Mouse (Mus musculus) mature B cell (primary cell): ENCODE data around the gene Hist1h2bq.
"Not testable (repeated sequence)": the region's sequence is repeated elsewhere in the genome, so short reads cannot be mapped to it uniquely, and the experiment has no call there.

Experiments
- in situ Hi-C: fragments of 300-500 bp; cut with MboI; formaldehyde crosslinking; loops from 2 replicates; pipeline ENCODE4 v1.14.3; 2019

The Hist1h2bq gene

GRCm38 (mm10) chr13:21789925-21790324, 20.1 kb downstream of the Hist1h2bq start:
- in situ Hi-C loops, result no loop called here

- in situ Hi-C loops, result no loop called here
Observed at GRCm38 (mm10) chr13:21787760-21788593, 22.0 kb downstream of the Hist1h2bq start.

GRCm38 (mm10) chr13:21786899-21787629, 22.9 kb downstream of the Hist1h2bq start, which contains the start of the genes Hist1h2an and Hist1h2bp:
TSS of gene Hist1h2an (minus strand) at chr13:21787218.
TSS of gene Hist1h2bp (plus strand) at chr13:21787461.
- in situ Hi-C loops, result not testable (repeated sequence)

- in situ Hi-C loops, result no loop called here
Observed at GRCm38 (mm10) chr13:21786189-21786898, 23.7 kb downstream of the Hist1h2bq start.

DNA sequence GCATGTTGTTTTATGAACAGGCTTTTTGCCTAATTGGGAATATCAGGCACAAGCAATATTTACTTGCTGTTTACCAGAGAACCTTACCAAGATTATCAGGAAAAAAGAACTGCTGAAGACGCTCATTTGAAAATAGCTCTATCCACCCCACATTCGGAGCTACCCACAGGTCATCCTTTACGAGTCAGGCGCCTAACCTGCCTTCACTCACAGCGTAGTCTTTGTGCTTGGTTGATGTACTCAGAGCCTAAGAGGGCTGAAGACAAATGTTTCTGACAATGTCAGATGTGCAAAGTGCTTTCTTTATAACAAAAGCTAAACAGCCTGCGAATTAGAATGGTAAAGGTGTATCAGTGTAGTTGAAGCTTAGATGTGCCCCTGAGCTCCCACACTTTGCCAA, 25.7 kb downstream of the Hist1h2bq start:
- in situ Hi-C loops, result no loop called here

GRCm38 (mm10) chr13:21783734-21784161, 26.2 kb downstream of the Hist1h2bq start:
- in situ Hi-C loops, result no loop called here

- in situ Hi-C loops, result no loop called here
Observed at GRCm38 (mm10) chr13:21783255-21783617, 26.8 kb downstream of the Hist1h2bq start, which contains the start of gene Hist1h3i. TSS of gene Hist1h3i (minus strand) at chr13:21783370.

DNA sequence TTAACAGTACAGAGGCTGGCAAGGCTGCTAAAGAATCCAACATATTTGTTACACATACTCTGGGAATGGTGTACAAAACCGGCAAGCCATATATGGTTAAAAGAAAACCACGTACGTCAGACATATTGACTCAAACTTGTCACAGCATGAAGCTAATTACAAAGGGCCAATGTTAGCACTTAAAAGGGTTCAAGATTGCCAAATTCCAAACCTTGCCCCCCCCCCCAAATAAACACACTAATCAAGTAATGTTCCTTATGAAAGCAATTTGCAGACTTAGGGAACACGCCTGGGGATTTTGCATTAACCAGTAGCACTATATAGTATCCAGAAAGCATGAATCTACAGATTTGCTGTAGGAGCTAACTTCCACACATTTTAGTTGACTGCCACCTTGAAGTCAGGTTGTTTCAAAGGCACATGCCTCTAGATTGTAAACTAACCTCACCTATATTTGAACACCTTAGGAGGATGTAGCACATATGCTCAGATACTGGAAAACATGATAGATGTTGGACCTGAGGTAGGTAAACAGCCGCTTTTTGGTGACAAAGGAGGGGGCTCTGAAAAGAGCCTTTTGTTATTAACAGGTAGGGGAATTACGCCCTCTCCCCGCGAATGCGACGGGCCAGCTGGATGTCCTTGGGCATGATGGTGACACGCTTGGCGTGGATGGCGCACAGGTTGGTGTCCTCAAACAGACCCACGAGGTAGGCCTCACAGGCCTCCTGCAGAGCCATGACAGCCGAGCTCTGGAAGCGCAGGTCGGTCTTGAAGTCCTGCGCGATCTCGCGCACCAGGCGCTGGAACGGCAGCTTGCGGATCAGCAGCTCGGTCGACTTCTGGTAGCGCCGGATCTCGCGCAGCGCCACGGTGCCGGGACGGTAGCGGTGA, 27.4 kb downstream of the Hist1h2bq start:
- in situ Hi-C loops, result not testable (repeated sequence)

DNA sequence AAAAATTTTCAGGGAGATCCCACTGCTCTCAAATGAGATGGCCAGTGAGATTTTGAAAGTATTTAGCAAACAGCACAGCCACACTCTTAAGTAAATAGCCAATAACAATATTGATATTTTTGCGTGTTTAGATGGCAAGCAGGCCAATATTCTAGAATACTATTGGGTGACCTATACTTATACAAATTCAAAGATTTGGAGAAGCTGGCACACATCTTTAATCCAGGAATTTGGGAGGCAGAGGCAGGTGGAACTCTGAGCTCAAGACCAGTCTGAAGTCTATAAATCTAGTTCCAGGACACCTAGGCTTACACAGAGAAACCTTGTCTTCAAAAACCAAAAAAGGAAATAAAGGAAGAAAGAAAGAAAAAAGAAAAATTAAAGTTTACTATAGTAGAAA, 28.4 kb downstream of the Hist1h2bq start:
- in situ Hi-C loops, result no loop called here

DNA sequence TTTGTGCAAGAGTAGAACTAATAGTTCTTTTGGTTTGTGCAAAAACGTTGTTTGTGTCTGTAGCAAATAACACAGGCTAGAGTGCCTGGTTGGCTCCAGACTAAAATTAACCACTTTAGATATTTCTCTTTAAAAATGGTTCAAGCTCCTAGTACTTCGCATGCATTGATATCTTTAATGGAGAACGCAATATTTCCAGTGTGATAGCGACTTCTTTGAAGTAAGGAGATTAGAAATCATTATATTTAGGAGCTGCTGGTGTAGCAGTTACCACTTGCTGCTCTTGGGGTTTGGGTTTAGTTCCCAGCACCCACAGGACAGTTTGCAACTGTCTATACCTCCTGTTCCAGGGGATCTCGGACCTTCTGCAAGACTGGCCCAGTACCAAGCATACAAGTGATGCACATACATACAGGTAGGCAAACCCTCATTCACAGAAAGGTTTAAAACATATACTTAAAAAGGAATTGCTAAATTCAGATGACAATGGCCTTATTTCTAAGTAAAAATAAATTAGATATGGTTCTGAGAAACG, 28.9 kb downstream of the Hist1h2bq start:
- in situ Hi-C loops, result no loop called here

DNA sequence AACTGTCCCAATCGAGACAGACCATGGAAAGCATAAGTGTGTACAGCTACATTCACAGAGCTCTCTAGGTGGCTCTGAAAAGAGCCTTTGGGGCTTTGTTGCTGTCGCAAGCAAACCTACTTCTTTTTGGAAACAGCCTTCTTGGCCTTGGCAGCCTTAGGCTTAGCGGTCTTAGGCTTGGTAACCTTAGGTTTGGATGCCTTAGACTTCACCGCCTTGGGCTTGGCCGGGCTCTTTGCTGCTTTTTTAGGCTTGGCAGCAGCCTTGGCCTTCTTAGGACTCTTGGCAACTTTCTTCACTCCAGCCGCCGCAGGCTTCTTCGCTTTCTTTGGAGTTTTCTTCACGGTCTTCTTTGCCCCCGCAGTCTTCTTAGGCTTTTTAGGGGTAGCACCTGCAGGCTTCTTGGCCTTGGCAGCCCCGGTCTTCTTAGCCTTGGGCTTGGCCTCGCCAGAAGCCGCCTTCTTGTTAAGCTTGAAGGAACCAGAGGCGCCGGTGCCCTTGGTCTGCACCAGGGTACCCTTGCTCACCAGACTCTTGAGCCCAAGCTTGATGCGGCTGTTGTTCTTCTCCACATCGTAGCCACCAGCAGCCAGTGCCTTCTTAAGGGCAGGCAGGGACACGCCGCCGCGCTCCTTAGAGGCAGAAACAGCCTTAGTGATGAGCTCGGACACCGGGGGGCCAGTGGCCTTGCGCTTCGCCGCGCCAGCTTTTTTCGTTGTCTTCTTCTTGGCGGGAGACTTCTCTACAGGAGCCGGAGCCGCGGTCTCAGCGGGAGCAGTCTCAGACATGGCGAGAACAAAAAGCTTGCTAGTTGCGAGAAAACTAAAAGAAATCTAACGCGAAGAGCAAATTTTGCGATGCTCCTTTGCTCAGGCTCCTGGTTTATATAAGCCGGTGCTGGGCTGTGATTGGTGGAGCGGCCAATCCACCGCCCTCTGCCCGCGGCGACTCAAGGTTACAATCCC, 29.9 kb downstream of the Hist1h2bq start, which contains the start of gene Hist1h1b:
TSS of gene Hist1h1b (minus strand) at position 859 of the 965 bp plus-strand sequence.
- in situ Hi-C loops, result no loop called here

GRCm38 (mm10) chr13:21778814-21779766, 30.9 kb downstream of the Hist1h2bq start:
- in situ Hi-C loops, result no loop called here
